Mouse (Mus musculus) cortical plate, adult 2 months (tissue): ENCODE results near the gene Rora.

Source experiments
- CTCF ChIP-seq: fragments of 200-500 bp; IDR thresholded peaks from 2 replicates; pipeline ENCODE4 v1.5.1; 2011; ENCODE audit warnings: mild to moderate bottlenecking, control low read depth, low read length; ENCODE audit not compliant: insufficient read depth; ENCODE audit errors: extremely low read depth
- POLR2A ChIP-seq: fragments of 200-500 bp; IDR thresholded peaks from 2 replicates; pipeline ENCODE4 v1.6.1; 2011; ENCODE audit warnings: mild to moderate bottlenecking, low read length, control low read depth; ENCODE audit not compliant: insufficient read depth; ENCODE audit errors: extremely low read depth

DNA sequence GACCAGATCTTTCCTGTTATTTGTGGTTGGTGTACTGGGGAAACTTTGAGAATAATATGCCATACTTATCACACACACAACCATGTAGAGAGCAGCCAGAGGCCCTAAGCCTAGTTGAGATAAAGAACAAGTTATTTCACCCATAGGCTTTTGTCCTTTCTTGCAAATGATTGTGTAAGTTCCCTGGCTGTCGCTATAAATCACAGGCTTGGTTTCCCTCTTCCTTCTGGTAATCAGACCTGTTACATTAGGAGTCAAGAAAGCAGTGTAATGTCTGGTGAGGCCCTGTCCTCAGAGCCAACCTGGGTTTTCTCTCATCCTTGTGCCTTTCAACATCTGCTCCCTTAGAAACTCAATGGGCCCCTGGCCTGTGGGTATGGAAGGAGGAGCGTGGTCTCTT, 222.7 kb downstream of the Rora start:
- no peak for TF ChIP-seq POLR2A
- no peak for TF ChIP-seq CTCF
